Comparison of ENCODE assay signal across 12 mouse cellular contexts in genomic region chr1:134719718-134720304, GRCm38 (mm10).
A peak's percentile ranks its signal among the peaks of the same experiment; 100 is the strongest.
DNase-seq lines count a peak whose midpoint lies in the region; ATAC-seq and TF ChIP-seq lines count a peak whose summit lies in the region.
"Had no signal": no experiment of that assay in that cellular context is flagged by ENCODE, and none has a peak within 500 bp of the region (broad histone marks: within the 10 kb centered on the region; RNA-seq: fewer than 3 reads in every experiment).

No protein-coding gene starts in this region.

- intact Hi-C loops in gastrocnemius, adult 2 months (cut with DNase I) = no loop called here

- H3K4me1 ChIP-seq in heart, embryonic 16.5 days (ENCODE audit: control insufficient read depth, insufficient read depth, low read length) = no peaks in the 10 kb centered on the region
- H3K4me1 ChIP-seq in hindbrain, postnatal 0 days (ENCODE audit: insufficient read depth, low read length) = peaks cover 19% of the 10 kb centered on the region; the same call in 1 of the 2 replicates

- TF ChIP-seq CTCF in hindbrain, postnatal 0 days (IDR thresholded peaks at IDR 0.05; ENCODE audit: low read depth) = no peak
- no peak for TF ChIP-seq CTCF in gastrocnemius, adult 2 months (IDR thresholded peaks at IDR 0.05)

- no peak overlapping the region for H3K27ac ChIP-seq in heart, embryonic 16.5 days (ENCODE audit: low read length)
- no peak overlapping the region for H3K27ac ChIP-seq in hindbrain, postnatal 0 days
- no peak overlapping the region for H3K27ac ChIP-seq in gastrocnemius, adult 2 months
- H3K27ac ChIP-seq: liver, embryonic 14.5 days had no signal

- WGBS in heart, embryonic 16.5 days = 48% methylated on average over 12 of the region's 12 CpGs
- 50% methylated on average over 12 of the region's 12 CpGs for WGBS in hindbrain, postnatal 0 days

- H3K4me2 ChIP-seq in heart, embryonic 16.5 days (ENCODE audit: low read depth, low read length) = no peak overlapping the region
- H3K4me2 ChIP-seq in hindbrain, postnatal 0 days (ENCODE audit: low read depth, low read length) = no peak overlapping the region

- no peak overlapping the region for H3K9ac ChIP-seq in heart, embryonic 16.5 days (ENCODE audit: low read length)
- no peak overlapping the region for H3K9ac ChIP-seq in hindbrain, postnatal 0 days (replicated peaks; ENCODE audit: low read length)
- H3K9ac ChIP-seq: liver, embryonic 14.5 days had no signal

- peak; percentile 39; the same call in 1 of the 2 replicates for ATAC-seq in heart, embryonic 16.5 days (replicated peaks; ENCODE audit: extremely low read depth, insufficient read depth, low FRiP score)
- peak; percentile 58 for ATAC-seq in hindbrain, postnatal 0 days

- no peak overlapping the region for H3K4me3 ChIP-seq in heart, embryonic 16.5 days (ENCODE audit: low read length)
- H3K4me3 ChIP-seq in hindbrain, postnatal 0 days (ENCODE audit: low read length) = no peak overlapping the region
- no peak overlapping the region for H3K4me3 ChIP-seq in gastrocnemius, adult 2 months

- no peak for DNase-seq in heart, adult 11 months
- peak; percentile 20 to 30 for DNase-seq in right cerebral cortex, adult 2 months (ENCODE audit: low spot score in 2 of 2)
- DNase-seq in right cerebral cortex, postnatal 14 days = no peak
- DNase-seq in hindbrain, postnatal 0 days (ENCODE audit: low spot score) = peak; percentile 29
- peak; percentile 65 for DNase-seq in splenic B cell, adult 2 months (ENCODE audit: low read depth, low spot score)
- DNase-seq in gastrocnemius, adult 2 months = no peak
- no peak for DNase-seq in layer of hippocampus, adult 9-11 months
- DNase-seq: adrenal gland, adult 2 months; heart, postnatal 36 days had no signal

- H3K27me3 ChIP-seq in heart, embryonic 16.5 days (ENCODE audit: control insufficient read depth, insufficient read depth, low read length) = peaks cover 2% of the 10 kb centered on the region; the same call in 1 of the 2 replicates
- no peaks in the 10 kb centered on the region for H3K27me3 ChIP-seq in hindbrain, postnatal 0 days (ENCODE audit: insufficient read depth, low read length)
- no peaks in the 10 kb centered on the region; the same call in 1 of the 2 replicates for H3K27me3 ChIP-seq in splenic B cell, adult 2 months (ENCODE audit: control insufficient read depth, insufficient read depth, low read length, poor library complexity, severe bottlenecking)

- H3K9me3 ChIP-seq in heart, embryonic 16.5 days (replicated peaks; ENCODE audit: control insufficient read depth, low read length) = no peaks in the 10 kb centered on the region
- H3K9me3 ChIP-seq in hindbrain, postnatal 0 days (ENCODE audit: low read length) = no peaks in the 10 kb centered on the region
- H3K9me3 ChIP-seq: G1E had no signal

- H3K36me3 ChIP-seq in heart, embryonic 16.5 days (ENCODE audit: control insufficient read depth, insufficient read depth) = no peaks in the 10 kb centered on the region
- no peaks in the 10 kb centered on the region for H3K36me3 ChIP-seq in hindbrain, postnatal 0 days (ENCODE audit: insufficient read depth, low read length)
- H3K36me3 ChIP-seq in splenic B cell, adult 2 months (ENCODE audit: control insufficient read depth, insufficient read depth, low read length, poor library complexity, severe bottlenecking) = no peaks in the 10 kb centered on the region
- H3K36me3 ChIP-seq: G1E had no signal

Comparison
In these comparisons a context has a peak if more than half of its experiments do, and no peak if none do; other contexts are left out.
1. DNase-seq: peak in right cerebral cortex, adult 2 months (2 of 2), hindbrain, postnatal 0 days (single experiment) and splenic B cell, adult 2 months (single experiment); none in heart, adult 11 months (single experiment), right cerebral cortex, postnatal 14 days (single experiment), gastrocnemius, adult 2 months (single experiment) and layer of hippocampus, adult 9-11 months (single experiment).